Mouse (Mus musculus): ENCODE results near the gene Enkd1. TPM values are rescaled to one million over a fixed set of nuclear protein-coding genes. Genes with fewer than 3 reads are reported as not detected.

Gene Enkd1
- total RNA-seq, 2 experiments from 2014 or later, result 2.0 to 3.7 TPM

DNA sequence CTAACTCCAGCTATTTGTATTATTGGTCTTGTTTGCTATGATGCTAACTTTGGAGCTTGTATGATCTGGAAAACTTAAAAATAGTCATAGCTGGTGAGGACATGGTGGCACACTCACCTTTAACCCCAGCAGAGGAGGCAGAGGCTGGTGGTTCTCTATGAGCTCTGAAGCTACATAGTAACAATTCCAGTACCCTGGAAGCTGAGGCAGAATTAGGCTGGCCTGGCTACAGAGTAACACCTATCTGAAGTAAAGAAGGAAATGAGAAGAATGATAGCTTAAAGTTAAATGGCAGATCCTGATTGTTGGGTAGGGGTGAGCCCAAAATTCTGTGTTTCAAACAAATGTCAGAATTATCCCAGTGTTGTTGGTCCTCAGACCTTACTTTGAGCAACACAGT is 50.4 kb downstream of the Enkd1 start:
- DNase-seq, result no peak

Other genes starting within 250 kb of the Enkd1 start
- 100 to 1,000 TPM; 260 to 285 TPM for gene Tppp3, start 236.7 kb downstream of the Enkd1 start, total RNA-seq (2021)
- 10 to 100 TPM; 10.9 to 15.9 TPM for gene Zdhhc1, start 211.3 kb downstream of the Enkd1 start, total RNA-seq (2021)
- 1 to 10 TPM; 4.4 to 4.5 TPM for gene Hsd11b2, start 189.5 kb downstream of the Enkd1 start, total RNA-seq (2021)
- 10 to 100 TPM; 49.3 to 54.2 TPM for gene Atp6v0d1, start 142.2 kb downstream of the Enkd1 start, total RNA-seq (2021)
- 10 to 100 TPM; 20.7 to 26.9 TPM for gene Ripor1, start 103.0 kb downstream of the Enkd1 start, total RNA-seq (2021)
- 10 to 100 TPM; 43.7 to 46.7 TPM for gene Ctcf, start 71.6 kb downstream of the Enkd1 start, total RNA-seq (2021)
- gene Agrp, start 70.8 kb downstream of the Enkd1 start, total RNA-seq (2021), result under 1 TPM; 0.84 to 0.85 TPM
- under 1 TPM; 0.28 to 0.38 TPM for gene Carmil2, start 21.9 kb downstream of the Enkd1 start, total RNA-seq (2021)
- 10 to 100 TPM; 12.9 to 15.2 TPM for gene Acd, start 7.1 kb downstream of the Enkd1 start, total RNA-seq (2021)
- 1 to 10 TPM; 6.0 to 7.8 TPM for gene Pard6a, start 7.1 kb downstream of the Enkd1 start, total RNA-seq (2021)
- not detected for gene 4933405L10Rik, start 555 bp downstream of the Enkd1 start, total RNA-seq (2021)
- gene Gfod2, start 50.5 kb upstream of the Enkd1 start, total RNA-seq (2021), result 1 to 10 TPM; 6.5 to 7.6 TPM
- 10 to 100 TPM; 19.9 to 25.2 TPM for gene Ranbp10, start 119.1 kb upstream of the Enkd1 start, total RNA-seq (2021)
- not detected for gene Tsnaxip1, start 119.5 kb upstream of the Enkd1 start, total RNA-seq (2021)
- gene Cenpt, start 145.1 kb upstream of the Enkd1 start, total RNA-seq (2021), result 1 to 10 TPM; 5.2 to 7.0 TPM
- 10 to 100 TPM; 24.2 to 26.9 TPM for gene Thap11, start 146.9 kb upstream of the Enkd1 start, total RNA-seq (2021)
- 10 to 100 TPM; 65.5 to 80.5 TPM for gene Nutf2, start 152.4 kb upstream of the Enkd1 start, total RNA-seq (2021)
- 10 to 100 TPM; 24.6 to 30.3 TPM for gene Edc4, start 172.7 kb upstream of the Enkd1 start, total RNA-seq (2021)
- under 1 TPM in 1 of 2 experiments, not detected in 1; 0.56 TPM for gene Nrn1l, start 185.4 kb upstream of the Enkd1 start, total RNA-seq (2021)
- gene Pskh1, start 192.2 kb upstream of the Enkd1 start, total RNA-seq (2021), result 10 to 100 TPM; 15.2 to 17.5 TPM
- gene Ctrl, start 225.7 kb upstream of the Enkd1 start, total RNA-seq (2021), result under 1 TPM in 1 of 2 experiments, not detected in 1; 0.47 TPM
- 10 to 100 TPM; 22.9 to 26.3 TPM for gene Psmb10, start 230.2 kb upstream of the Enkd1 start, total RNA-seq (2021)
- gene Lcat, start 235.2 kb upstream of the Enkd1 start, total RNA-seq (2021), result 1 to 10 TPM in 1 of 2 experiments, under 1 TPM in 1; 0.23 to 1.2 TPM

All from gastrocnemius, postnatal 10 days (tissue).